10 mouse cellular contexts compared by ENCODE assay signal in the genomic region with DNA sequence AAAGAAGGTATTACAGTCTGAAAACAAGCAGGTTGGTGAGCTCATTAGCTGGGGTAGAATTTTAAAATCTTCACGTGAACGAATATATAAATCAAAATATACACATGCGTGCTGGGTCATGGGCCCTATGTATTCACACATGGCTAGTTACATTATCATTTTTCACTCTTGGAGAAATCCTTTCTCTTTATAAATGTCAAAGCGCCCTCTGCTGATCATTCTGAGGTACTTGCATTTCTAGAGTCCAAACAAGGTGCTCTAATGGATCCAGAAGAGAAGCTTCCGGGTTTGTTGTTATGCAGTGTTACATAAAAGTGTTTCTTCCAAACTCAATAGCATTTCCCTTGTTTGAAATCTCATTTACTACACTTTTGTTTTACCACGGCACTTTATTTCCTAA. TPM values are rescaled to one million over a fixed set of nuclear protein-coding genes. Genes with fewer than 3 reads are reported as not detected.
A peak's percentile ranks its signal among the peaks of the same experiment; 100 is the strongest.
DNase-seq lines count a peak whose midpoint lies in the region; ATAC-seq and TF ChIP-seq lines count a peak whose summit lies in the region.
"Had no signal": no experiment of that assay in that cellular context is flagged by ENCODE, and none has a peak within 500 bp of the region (broad histone marks: within the 10 kb centered on the region; RNA-seq: fewer than 3 reads in every experiment).

No protein-coding gene starts in this region.

- no peaks in the 10 kb centered on the region for H3K4me1 ChIP-seq in cerebellum, adult 2 months (ENCODE audit: control insufficient read depth, insufficient read depth, low read length)
- no peaks in the 10 kb centered on the region for H3K4me1 ChIP-seq in kidney, postnatal 0 days (replicated peaks; ENCODE audit: insufficient read depth, low read length)
- no peaks in the 10 kb centered on the region for H3K4me1 ChIP-seq in midbrain, embryonic 15.5 days
- H3K4me1 ChIP-seq: liver, embryonic 15.5 days had no signal

- DNase-seq in cerebellum, adult 2 months = peak in 1 of 2 experiments; percentile 13
- DNase-seq in cerebellum, postnatal 4 days (ENCODE audit: low spot score in 2 of 2) = no peak
- peak; percentile 24 for DNase-seq in left cerebral cortex, adult 11 months (ENCODE audit: low spot score)
- DNase-seq in left cerebral cortex, postnatal 4 days = no peak
- peak; percentile 79 for DNase-seq in brain, adult 2 months (ENCODE audit: low read depth, low spot score)
- DNase-seq in kidney, postnatal 0 days (ENCODE audit: low spot score) = peak; percentile 86
- DNase-seq in ovary, postnatal 36 days (ENCODE audit: low spot score) = no peak

- H3K4me2 ChIP-seq in kidney, postnatal 0 days (ENCODE audit: low read length) = no peak overlapping the region
- H3K4me2 ChIP-seq in midbrain, embryonic 15.5 days = no peak overlapping the region
- H3K4me2 ChIP-seq: liver, embryonic 15.5 days had no signal

- 14% methylated on average over 6 of the region's 6 CpGs for WGBS in cerebellum, adult 2 months
- WGBS in kidney, postnatal 0 days = 20% methylated on average over 6 of the region's 6 CpGs
- 26% methylated on average over 6 of the region's 6 CpGs for WGBS in midbrain, embryonic 15.5 days

- TF ChIP-seq POLR2A in cerebellum, adult 2 months (IDR thresholded peaks at IDR 0.05; ENCODE audit: borderline replicate concordance, insufficient read depth, low read length) = no peak

- no peaks in the 10 kb centered on the region for H3K36me3 ChIP-seq in kidney, postnatal 0 days (ENCODE audit: insufficient read depth, low read length)
- no peaks in the 10 kb centered on the region for H3K36me3 ChIP-seq in midbrain, embryonic 15.5 days (replicated peaks)
- H3K36me3 ChIP-seq: liver, embryonic 15.5 days had no signal

- no peak overlapping the region for H3K4me3 ChIP-seq in cerebellum, adult 2 months (replicated peaks; ENCODE audit: insufficient read depth, low read depth, low read length)
- H3K4me3 ChIP-seq in kidney, postnatal 0 days (replicated peaks; ENCODE audit: low read depth, low read length) = no peak overlapping the region
- H3K4me3 ChIP-seq in midbrain, embryonic 15.5 days = no peak overlapping the region
- H3K4me3 ChIP-seq: liver, embryonic 15.5 days had no signal

- H3K27me3 ChIP-seq in cerebellum, adult 2 months (ENCODE audit: control insufficient read depth, insufficient read depth, low read length) = no peaks in the 10 kb centered on the region
- no peaks in the 10 kb centered on the region for H3K27me3 ChIP-seq in kidney, postnatal 0 days (ENCODE audit: insufficient read depth, low read length)
- no peaks in the 10 kb centered on the region for H3K27me3 ChIP-seq in midbrain, embryonic 15.5 days (replicated peaks)
- H3K27me3 ChIP-seq: liver, embryonic 15.5 days had no signal

- TF ChIP-seq CTCF in cerebellum, adult 2 months (IDR thresholded peaks at IDR 0.05; ENCODE audit: borderline replicate concordance, insufficient read depth, low read depth, low read length) = peak; percentile 22; the same call in 1 of the 2 replicates
- peak; percentile 77 for TF ChIP-seq CTCF in kidney, postnatal 0 days (IDR thresholded peaks at IDR 0.05; ENCODE audit: low read depth)

- no peak overlapping the region for H3K9ac ChIP-seq in kidney, postnatal 0 days (ENCODE audit: low read depth, low read length)
- no peak overlapping the region for H3K9ac ChIP-seq in midbrain, embryonic 15.5 days
- H3K9ac ChIP-seq: liver, embryonic 15.5 days had no signal

- no peaks in the 10 kb centered on the region for H3K9me3 ChIP-seq in kidney, postnatal 0 days (replicated peaks; ENCODE audit: low read length)
- no peaks in the 10 kb centered on the region for H3K9me3 ChIP-seq in midbrain, embryonic 15.5 days
- H3K9me3 ChIP-seq: liver, embryonic 15.5 days had no signal

- intact Hi-C loops in left cerebral cortex, postnatal 4 days (cut with DNase I) = loop anchor here (5.0 kb wide), 1 partner anchor 813 kb away; no protein-coding TSS in a partner anchor

- no peak overlapping the region for H3K27ac ChIP-seq in cerebellum, adult 2 months (ENCODE audit: insufficient read depth, low read length)
- no peak overlapping the region for H3K27ac ChIP-seq in kidney, postnatal 0 days
- no peak overlapping the region for H3K27ac ChIP-seq in midbrain, embryonic 15.5 days
- H3K27ac ChIP-seq: liver, embryonic 15.5 days had no signal

- no peak for ATAC-seq in kidney, postnatal 0 days (replicated peaks; ENCODE audit: low FRiP score, low read depth)
- peak; percentile 51 for ATAC-seq in midbrain, embryonic 15.5 days (replicated peaks)

RNA-seq across cellular contexts. Expression of a gene that starts 15.6 kb away (rescaled TPM):
- polyA plus RNA-seq in cerebellum, adult 2 months (2012; rRNA removed) = 1.3 and 1.4 TPM in 2 replicates
- total RNA-seq in left cerebral cortex, postnatal 4 days (2021) = 1 to 10 TPM; 2.1 to 2.2 TPM
- 5.5 and 6.2 TPM in 2 replicates for polyA plus RNA-seq in kidney, postnatal 0 days (2015; fragmentation: Nextera tagmentation; extraction: Ambion mirVana)
- 0.93 and 0.97 TPM in 2 replicates for polyA plus RNA-seq in midbrain, embryonic 15.5 days (2015; fragmentation: Nextera tagmentation; extraction: Ambion mirVana)

RNA-seq across cellular contexts. Expression of a gene that starts 33.6 kb away (rescaled TPM):
- polyA plus RNA-seq in cerebellum, adult 2 months (2012; rRNA removed) = 9.6 and 11.0 TPM in 2 replicates
- total RNA-seq in left cerebral cortex, postnatal 4 days (2021) = 1 to 10 TPM; 5.6 to 7.5 TPM
- polyA plus RNA-seq in kidney, postnatal 0 days (2015; fragmentation: Nextera tagmentation; extraction: Ambion mirVana) = 16.5 and 19.3 TPM in 2 replicates
- polyA plus RNA-seq in midbrain, embryonic 15.5 days (2015; fragmentation: Nextera tagmentation; extraction: Ambion mirVana) = 2.7 and 3.4 TPM in 2 replicates

RNA-seq across cellular contexts. Expression of a gene that starts 56.6 kb away (rescaled TPM):
- polyA plus RNA-seq in cerebellum, adult 2 months (2012; rRNA removed) = 0.75 and 0.90 TPM in 2 replicates
- 1 to 10 TPM; 2.1 to 2.2 TPM for total RNA-seq in left cerebral cortex, postnatal 4 days (2021)
- polyA plus RNA-seq in kidney, postnatal 0 days (2015; fragmentation: Nextera tagmentation; extraction: Ambion mirVana) = 5.5 and 6.1 TPM in 2 replicates
- polyA plus RNA-seq in midbrain, embryonic 15.5 days (2015; fragmentation: Nextera tagmentation; extraction: Ambion mirVana) = 0.50 and 0.88 TPM in 2 replicates
- polyA plus RNA-seq: testis, adult 2 months had no signal

Comparison
In these comparisons a context has a peak if more than half of its experiments do, and no peak if none do; other contexts are left out.
1. DNase-seq: peak in left cerebral cortex, adult 11 months (single experiment), brain, adult 2 months (single experiment) and kidney, postnatal 0 days (single experiment); none in cerebellum, postnatal 4 days (0 of 2), left cerebral cortex, postnatal 4 days (single experiment) and ovary, postnatal 36 days (single experiment).